Mouse (Mus musculus) brain, adult 2 months (tissue): Measurements from ENCODE around the gene Hoxa6.
A peak's percentile ranks its signal among the peaks of the same experiment; 100 is the strongest.

ENCODE experiments used
- DNase-seq: peaks from one replicate; pipeline ENCODE4 v3.0.0; 2011; ENCODE audit warnings: low read depth, low spot score

Gene Hoxa6

DNA sequence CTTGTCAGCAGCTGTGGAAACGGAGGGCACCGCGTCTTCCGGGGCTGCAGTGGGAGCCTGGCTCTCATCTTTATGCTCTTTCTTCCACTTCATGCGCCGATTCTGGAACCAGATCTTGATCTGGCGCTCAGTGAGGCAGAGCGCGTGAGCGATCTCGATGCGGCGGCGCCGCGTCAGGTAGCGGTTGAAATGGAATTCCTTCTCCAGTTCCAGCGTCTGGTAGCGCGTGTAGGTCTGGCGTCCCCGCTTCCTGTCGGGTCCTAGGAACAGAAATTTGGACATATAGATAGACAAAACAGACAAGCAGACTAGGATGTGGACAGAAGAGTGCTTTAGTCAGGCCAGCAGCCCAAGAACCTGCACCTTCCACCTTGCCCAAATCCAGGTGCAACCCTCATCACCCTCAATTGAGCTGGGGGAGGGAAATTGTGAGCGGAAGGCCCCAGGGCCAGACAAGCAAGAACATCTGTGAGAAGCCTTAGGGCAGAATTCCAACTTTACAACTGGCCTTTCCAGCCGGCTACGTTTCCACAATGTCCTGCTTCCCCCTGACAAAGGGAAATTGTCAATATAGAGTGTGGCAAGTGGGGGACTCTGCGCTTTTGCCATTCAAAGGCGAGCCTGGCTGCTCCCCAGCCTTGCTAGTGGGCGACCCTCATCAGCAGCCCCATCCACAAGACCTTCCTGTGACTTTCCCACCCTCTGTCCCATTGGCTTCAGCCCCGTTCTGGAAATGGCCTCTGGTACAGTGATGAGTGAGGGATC lies 7.4 kb upstream of the Hoxa6 start:
- DNase-seq = no peak

DNA sequence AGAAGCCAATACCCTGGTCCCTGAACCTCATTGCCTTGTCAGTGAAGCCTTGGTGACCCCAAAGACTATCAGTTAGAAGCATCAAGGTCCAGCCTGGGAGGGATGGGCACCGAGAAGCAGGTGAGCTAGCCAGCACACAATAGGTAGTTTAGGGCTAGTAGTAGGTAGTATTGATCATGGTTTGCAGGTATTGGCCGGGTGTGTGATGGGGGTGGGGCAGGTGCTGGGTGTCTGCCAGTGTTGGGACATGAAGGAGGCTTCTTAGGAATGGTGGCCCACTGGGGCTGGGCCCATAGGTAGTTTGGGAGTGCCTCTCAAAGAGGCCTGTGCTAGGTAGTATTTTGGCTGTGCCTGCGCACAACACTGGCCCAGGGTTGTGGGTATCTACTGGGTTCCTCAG lies 6.5 kb upstream of the Hoxa6 start:
- no peak for DNase-seq

DNA sequence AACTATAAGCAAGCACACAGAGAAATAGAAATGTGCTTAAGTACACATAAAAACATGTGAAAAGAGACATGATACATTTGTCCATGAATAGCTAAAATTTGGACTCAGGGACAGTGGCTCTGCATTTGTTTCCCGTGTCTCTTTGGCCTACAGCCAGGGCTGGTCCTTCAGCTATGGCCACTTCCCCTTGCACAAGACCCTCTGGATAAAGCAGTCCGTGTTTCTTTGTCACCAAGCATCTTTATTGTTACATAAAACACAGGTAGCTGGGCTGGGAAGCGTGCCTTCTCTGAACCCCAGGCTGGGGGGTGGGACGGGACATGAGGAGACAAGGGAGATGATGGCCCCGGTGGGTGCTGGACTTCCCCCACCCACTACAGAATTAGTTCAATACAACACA lies 5.7 kb upstream of the Hoxa6 start:
- no peak for DNase-seq

DNA sequence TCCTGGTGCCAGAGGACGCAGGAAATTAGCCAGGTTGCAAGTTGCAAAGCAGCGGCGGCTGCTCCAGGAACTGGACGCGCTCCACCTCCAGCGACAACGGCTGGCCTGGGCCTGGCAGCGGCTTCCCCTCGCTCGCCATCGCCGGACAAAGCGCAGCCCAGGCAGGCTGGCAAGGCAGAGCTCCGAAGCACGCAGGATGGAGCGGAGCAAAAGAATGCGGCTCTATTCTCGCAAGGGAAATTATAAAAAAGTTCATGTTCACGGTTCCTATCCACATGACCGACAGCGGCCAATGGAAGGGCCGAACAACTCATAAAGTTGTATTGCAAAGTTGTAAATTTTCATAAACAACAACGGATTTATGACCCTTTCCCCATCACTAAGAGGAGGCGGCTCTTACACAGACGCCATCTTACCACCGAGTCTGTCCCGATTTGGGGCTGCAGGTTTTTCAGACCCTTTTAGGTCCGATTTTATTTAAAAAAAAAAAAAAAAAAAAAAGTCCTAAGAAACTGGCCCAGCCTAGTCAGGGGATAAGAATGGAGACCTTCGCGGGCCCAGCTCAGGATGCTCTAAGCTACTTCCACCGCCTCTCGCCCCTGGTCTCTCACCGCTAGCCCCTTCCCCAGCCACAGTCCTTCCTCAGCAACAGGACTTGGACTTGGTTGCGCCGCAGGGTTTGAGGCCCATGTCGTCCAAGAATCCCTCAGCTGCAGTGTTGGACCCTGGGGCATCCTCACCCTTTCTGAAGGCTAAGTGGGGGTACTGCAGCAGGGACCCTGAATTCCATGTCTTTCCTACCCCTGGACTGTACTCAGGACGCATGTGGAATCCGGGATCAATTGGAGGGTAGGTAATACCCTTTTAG lies 4.8 kb upstream of the Hoxa6 start, which contains the start of the genes Hoxa3 and Gm28308:
Gene Hoxa3, minus strand, starts transcription at position 218 of the 868 bp plus-strand sequence.
Gene Gm28308, minus strand, starts transcription at position 221 of the 868 bp plus-strand sequence.
- DNase-seq = no peak

DNA sequence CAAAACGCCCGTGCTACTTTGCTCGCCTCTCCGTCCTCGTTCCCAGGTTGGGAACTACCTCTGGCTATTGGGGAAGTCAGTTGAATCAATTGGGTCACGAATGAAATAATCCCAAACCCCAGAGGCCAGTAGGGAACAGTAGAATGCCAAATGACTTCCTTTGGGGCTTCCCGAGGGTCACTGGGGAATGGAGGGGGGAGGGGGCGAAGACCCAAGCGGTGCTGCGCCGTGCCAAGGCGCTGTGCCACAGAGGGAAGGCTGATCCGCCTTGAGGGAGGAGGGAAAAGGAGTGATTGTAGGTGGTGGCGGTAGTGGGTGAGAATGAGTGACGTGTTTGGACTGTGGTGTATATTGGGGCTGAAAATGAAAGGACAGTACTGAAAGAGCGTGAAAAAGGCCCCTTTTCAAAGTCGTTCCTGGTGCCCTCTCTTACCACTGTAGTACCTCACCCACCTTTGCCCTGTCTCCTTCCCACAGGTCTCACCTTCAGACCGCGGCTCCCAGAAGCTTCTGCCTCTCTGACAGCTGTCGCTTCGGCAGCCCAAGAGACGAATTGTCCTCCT lies 4.1 kb upstream of the Hoxa6 start:
- no peak for DNase-seq

DNA sequence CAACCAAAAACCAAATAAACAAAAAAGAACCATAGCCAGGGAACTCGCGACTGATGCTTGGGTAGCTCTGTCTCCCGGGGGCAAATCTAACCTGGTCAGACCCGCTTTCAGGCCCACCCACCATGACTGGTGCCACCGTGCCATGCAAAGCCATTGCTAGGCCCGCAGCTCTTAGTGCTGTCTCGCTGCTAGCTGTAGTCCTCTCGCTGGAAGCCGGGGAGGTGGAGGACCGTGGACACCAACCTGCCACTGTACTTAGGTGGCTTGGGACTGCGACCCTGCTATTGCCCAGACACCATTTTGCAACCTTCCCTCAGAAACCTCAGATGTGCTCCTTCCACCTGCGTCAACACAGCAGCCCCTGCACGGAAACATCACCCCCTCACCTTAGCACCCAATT lies 3.4 kb upstream of the Hoxa6 start:
- DNase-seq = no peak

DNA sequence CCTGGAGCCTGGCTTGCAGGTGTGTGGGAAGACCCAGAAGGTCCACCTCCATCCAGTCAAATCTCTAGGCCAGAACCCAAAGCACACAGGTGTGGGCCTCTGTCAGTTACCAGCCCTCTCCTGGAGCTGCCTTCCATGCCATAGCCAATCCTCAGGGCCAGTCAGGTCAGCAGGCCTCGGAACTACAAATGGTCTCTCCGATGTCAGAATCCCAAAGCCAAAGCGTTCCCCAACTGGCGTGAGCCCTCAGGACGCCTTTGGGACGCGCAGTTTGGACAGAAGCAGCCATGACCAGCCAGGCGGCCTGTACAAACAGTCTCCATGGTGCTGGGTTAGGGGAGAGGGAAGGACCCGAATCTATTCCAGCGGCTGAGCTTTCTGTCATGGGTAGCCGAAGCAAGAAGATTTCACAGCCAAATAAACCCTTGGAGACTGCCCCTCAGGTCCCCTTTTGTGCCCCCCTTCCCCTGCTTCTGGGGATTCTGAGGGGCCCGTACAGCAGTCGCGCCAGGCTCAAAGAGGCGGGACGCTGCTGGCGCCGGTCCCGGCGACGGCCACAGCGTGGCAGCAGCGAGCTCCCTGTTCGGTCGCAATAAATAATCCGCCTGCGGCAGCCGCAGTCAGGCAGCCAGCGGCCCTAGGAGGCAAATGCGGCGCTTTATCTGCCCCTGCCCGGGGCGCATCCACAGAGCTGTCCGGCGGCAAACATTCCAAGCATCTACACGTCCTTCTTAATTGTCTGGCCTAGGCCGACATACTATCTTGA lies 2.8 kb upstream of the Hoxa6 start:
- DNase-seq = peak; percentile 61

DNA sequence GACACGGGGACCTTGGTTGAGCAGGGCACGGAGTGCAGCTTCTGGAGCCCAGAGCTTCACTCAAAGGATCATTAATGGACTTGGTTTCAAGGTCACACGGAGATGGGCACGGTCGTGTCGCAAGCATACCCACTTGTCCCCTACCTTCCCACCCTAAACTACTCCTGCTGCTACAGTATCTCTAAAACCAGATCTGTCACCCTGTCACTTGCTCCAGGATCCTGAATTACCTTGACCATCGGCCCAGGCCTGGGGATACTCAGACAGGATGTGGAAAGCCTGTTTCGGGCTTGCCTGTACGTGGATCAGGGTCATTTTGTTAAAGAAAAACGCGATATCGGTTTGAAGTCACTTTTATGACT lies 1.1 kb upstream of the Hoxa6 start:
- no peak for DNase-seq

DNA sequence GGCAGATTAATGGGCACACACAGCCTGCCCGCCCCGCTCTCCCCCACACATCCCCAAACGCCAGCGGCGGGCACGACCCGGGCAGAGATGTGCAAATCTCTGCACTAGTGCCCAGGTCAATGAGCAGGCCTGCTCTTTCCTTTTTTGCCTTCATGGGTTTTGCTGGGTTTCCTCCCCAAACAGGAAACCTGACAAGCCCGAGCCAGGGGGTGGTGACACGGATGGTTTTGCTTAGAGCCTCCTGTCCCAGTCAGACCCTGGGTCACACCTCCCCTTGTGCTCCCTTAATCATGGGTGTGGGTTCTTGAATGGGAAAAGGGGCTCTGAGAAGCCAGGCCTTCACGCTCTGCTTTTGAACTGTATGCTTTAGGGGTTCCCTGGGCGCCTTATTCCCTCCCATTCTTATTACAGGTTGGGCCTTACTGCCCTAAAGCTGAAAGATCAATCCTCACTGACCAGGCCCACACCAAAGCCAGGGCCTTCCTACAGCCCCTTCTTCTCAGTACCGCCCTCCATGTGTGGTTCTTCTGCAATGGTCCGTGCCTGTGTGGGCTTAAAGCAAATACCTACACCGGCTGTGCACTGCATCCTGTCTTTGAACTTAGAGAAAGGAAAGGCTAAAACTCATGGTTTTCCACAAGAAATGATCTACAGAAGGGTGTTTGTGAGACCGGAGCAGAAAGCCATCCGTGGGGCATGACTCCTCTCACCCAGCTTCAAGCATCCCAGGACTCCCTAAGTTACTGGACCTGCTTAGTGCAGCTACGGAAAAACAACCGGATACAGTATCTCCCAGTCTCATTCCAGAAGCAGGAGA lies 554 bp upstream of the Hoxa6 start:
- DNase-seq = no peak

DNA sequence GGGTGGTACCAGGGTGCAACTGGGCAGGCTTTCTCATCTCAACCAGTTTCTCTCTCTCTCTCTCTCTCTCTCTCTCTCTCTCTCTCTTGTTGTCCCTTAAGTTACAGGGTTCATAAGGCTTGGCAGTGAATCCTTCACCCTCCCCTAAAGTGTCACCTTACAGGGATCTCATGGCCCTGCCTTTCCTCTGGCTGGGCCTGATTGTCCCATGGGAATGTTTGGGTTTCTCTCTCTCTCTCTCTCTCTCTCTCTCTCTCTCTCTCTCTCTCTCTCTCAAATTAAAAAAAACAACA lies 892 bp downstream of the Hoxa6 start:
- DNase-seq = no peak

DNA sequence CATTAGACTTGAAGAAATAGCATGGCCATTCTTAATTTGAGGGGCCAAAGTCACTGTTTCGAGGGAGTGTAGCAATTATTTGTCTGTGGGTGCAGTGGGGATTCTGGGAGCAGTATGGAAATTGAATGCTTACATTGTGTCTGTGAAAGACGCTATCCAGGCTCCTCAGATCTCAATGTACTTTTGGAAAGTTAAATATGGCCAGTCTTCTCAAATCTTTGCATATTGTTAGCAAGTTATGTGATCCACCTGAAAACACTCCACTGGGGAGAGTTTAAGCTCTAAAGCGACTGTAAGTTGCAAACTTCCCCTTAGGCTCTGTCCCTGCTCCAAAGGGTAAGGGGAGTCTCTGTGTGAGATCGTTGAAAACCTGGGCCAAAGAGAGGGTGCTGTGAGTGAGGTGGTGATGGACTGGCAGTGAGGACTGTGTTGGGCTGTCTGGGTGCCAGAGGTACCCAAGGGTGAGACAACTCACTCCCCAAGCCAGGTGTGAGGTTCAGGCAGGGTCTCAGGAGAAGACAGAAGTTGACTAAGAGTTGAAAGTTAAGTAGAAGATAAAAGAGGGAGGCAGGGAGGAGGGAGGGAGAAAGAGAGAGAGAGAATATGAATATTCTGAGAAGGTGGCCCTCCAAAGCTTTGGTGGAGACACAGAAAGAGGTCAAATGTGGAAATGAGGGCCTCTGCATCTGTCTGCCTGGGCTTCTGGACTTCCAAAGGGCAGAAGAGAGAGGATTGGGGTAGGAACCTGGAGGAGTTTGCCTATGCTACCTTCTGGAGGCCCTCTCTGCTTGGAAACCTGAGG lies 1.4 kb downstream of the Hoxa6 start:
- no peak for DNase-seq

DNA sequence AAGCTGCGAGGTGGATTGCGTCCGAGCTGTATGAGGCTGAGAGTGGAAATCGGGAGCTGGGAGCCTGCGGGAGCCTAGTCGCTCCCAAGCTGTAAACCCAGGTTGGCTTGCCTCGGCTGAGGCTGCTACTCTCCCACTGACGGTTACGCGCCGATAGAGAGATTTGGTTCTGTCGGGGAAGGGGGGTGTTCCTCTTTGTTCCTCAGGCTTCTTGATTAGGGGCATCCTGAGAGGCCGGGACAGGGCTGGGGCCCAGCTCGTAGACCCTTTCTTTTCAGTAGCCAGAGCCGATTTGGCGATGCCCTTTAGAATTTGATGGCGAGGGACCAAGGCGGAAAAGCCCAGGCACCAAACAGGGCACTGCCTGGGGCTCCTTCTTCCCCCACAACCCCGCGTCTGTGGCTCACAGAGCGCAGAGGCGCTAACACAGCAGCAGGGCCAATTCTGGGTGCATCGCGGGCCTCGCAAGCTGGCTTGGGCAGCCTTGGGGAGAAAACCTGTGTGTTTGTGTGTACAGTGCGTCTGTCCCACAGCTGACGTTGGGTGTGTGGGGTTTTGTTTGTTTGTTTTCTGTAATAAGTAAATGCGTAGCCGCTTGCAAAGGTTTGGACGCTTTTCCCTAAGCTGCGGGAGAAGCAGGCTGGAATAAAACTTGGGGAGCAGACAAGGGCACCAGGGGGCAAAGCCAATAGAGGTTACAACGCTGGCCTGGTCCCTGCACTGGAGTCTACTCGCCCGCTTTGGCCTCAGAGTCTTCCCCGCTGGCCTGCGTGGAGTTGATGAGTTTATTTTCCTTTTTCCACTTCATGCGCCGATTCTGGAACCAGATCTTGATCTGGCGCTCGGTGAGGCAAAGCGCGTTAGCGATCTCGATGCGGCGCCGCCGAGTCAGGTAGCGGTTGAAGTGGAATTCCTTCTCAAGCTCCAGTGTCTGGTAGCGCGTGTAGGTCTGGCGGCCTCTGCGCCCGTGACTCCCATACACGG lies 2.6 kb downstream of the Hoxa6 start:
- no peak for DNase-seq

DNA sequence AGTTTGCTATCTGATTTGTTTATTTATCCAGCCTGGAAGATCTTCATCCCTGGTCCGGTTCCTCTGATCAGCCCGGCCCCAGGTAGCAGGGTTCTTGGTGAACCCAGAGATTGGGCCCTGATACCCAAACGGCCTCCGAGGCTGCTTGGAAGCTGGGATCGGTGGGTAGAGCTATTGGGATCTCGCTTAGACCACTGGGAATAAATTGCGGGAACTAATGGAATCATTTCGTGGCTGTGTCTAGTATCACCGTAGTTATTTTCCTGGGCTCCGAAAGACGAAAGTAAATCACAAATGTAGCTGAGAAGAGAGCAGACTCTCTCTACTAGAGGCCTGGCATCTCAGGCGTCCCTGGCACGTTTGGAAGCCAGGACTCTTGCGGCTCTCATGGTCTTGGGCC lies 3.3 kb downstream of the Hoxa6 start:
- no peak for DNase-seq

DNA sequence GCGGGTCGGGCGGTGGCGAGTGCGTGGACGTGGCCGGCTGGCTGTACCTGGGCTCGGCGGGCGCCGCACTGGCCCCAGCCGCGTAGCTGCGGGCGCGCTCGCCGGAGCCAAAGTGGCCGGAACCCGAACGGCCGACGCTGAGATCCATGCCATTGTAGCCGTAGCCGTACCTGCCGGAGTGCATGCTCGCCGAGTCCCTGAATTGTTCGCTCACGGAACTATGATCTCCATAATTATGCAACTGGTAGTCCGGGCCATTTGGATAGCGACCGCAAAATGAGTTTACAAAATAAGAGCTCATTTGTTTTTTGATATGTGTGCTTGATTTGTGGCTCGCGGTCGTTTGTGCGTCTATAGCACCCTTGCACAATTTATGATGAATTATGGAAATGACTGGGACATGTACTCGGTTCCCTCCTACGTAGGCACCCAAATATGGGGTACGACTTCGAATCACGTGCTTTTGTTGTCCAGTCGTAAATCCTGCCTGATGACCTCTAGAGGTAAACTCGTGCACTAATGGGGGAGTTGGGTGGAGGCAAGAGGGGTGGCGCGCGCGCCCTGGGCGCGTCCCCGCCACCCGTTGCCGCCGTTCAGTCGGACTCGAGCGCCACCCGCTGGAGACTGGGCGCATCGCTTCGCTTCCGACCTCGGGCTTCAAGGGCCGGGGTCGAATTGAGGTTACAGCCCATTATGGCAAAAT lies 4.3 kb downstream of the Hoxa6 start, which contains the start of gene Hoxa5:
Gene Hoxa5, minus strand, starts transcription at position 538 of the 703 bp plus-strand sequence.
- DNase-seq = peak; percentile 31

DNA sequence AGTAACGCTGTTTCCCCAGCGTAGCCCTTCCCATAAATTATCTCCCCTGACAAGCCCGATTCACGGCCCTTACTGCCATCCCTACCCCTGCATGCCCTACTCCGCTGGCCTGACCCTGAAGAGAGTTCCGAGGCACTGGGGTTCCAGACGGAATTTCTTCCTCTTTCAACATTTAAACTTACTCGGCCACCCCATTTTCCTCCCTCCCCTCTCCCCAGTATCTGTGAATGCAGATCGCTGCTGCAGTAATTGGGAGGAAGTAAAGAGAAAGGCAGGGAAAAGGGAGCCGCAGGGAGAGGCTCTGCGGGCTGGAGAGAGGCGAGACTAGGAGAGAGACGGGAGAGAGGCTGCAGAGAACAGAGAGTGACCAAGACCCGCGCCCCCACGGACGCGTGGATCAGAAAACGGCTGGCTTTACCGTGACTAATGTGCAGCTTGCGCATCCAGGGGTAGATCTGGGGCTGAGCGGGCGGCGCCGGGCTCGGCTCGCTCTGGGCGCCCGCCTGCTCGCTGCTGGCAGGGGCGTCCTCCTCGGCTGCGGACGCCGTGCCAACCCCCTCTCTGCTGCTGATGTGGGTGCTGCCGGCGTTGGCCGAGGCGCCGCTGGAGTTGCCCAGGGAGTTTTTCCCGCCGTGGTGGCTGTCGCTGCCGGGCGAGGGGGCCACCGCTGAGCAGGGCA lies 5.0 kb downstream of the Hoxa6 start:
- DNase-seq = no peak

DNA sequence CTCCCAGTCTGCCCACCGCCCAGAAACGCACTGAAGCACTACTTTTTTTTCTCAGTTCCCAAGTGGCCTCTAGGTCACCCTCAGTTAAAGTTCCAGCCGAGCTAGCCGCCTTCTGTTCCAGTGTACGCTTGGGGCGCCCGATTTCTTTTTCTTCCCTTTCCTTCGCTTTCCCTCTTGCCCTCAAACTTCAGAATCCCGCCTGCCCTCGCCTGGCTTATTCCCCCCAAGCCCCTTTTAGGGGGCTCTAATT lies 5.5 kb downstream of the Hoxa6 start:
- DNase-seq = no peak

DNA sequence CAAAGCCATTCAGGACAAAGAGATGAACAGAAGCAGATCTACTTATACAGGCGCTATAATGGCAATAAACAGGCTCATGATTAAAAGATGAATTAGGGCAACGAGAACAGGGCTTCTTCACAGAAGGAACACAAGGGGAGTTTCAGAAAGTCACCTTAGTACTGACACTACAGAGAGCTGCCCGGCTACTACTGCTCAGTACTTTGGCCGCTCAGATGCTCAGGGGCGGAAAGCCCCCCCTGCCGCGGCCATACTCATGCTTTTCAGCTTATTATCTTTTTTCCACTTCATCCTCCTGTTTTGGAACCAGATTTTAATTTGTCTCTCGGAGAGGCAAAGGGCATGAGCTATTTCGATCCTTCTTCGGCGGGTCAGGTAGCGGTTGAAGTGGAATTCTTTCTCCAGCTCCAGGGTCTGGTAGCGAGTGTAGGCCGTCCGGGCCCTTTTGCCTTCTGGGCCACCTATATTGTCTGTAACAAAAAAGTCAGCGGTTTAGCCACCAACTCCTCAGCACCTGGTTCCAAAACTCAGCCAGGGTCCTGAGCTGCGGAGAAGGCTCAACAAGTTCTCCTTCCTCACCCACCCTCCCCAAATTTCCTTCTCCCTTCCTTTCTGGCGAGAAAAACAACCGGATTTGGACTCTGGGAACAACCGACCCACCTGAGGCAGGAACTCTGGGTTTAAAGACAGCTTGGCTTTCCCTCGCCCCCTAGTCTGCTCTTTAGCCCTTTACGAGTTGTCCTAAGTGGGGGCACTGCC lies 6.0 kb downstream of the Hoxa6 start:
- no peak for DNase-seq
